Mouse (Mus musculus): ENCODE data around the gene Fam129c. TPM values are rescaled to one million over a fixed set of nuclear protein-coding genes. Genes with fewer than 3 reads are reported as not detected.
A peak's percentile ranks its signal among the peaks of the same experiment; 100 is the strongest.

Gene Fam129c
- polyA plus RNA-seq, 1 experiment from 2014 or later = 4.3 TPM

GRCm38 (mm10) chr8:71560765-71561164 is 36.7 kb upstream of the Fam129c start:
- H3K9me3 ChIP-seq (ENCODE audit: control insufficient read depth, low read length) = peaks cover 4% of the 10 kb centered on the region
- no peak overlapping the region for H3K4me2 ChIP-seq (ENCODE audit: low read depth, low read length, severe bottlenecking)
- H3K4me3 ChIP-seq (ENCODE audit: low read depth, low read length) = no peak overlapping the region
- DNase-seq (ENCODE audit: low spot score) (no peak), ATAC-seq (replicated peaks; ENCODE audit: low FRiP score) (no peak)
- 87% methylated on average over 5 of the region's 5 CpGs for whole genome bisulfite sequencing
- H3K9ac ChIP-seq (ENCODE audit: low read length) = no peak overlapping the region
- peaks cover 61% of the 10 kb centered on the region for H3K27me3 ChIP-seq (ENCODE audit: control insufficient read depth, insufficient read depth, low read length)
- H3K36me3 ChIP-seq (ENCODE audit: control insufficient read depth, insufficient read depth, low read length) = no peaks in the 10 kb centered on the region
- H3K27ac ChIP-seq (ENCODE audit: low read depth, low read length) = no peak overlapping the region
- peaks cover 9% of the 10 kb centered on the region; the same call in 1 of the 2 replicates for H3K4me1 ChIP-seq (replicated peaks; ENCODE audit: control insufficient read depth, insufficient read depth, low read length)

GRCm38 (mm10) chr8:71561401-71561800 is 36.0 kb upstream of the Fam129c start:
- Histone ChIP-seq H3K4me1 (replicated peaks; ENCODE audit: control insufficient read depth, insufficient read depth, low read length) (peaks cover 9% of the 10 kb centered on the region; the same call in 1 of the 2 replicates), H3K9me3 (ENCODE audit: control insufficient read depth, low read length) (peaks cover 4% of the 10 kb centered on the region), H3K27me3 (ENCODE audit: control insufficient read depth, insufficient read depth, low read length) (peaks cover 61% of the 10 kb centered on the region), H3K27ac (ENCODE audit: low read depth, low read length) (no peak overlapping the region), H3K36me3 (ENCODE audit: control insufficient read depth, insufficient read depth, low read length) (no peaks in the 10 kb centered on the region), H3K4me2 (ENCODE audit: low read depth, low read length, severe bottlenecking) (no peak overlapping the region), H3K9ac (ENCODE audit: low read length) (no peak overlapping the region), H3K4me3 (ENCODE audit: low read depth, low read length) (no peak overlapping the region)
- no peak; the same call in 1 of the 2 replicates for ATAC-seq (replicated peaks; ENCODE audit: low FRiP score)
- 3% methylated on average over 15 of the region's 15 CpGs for WGBS
- DNase-seq (ENCODE audit: low spot score) = peak; percentile 90

GRCm38 (mm10) chr8:71562751-71563150 is 34.7 kb upstream of the Fam129c start:
- WGBS = 1% methylated on average over 33 of the region's 33 CpGs
- Histone ChIP-seq H3K9me3 (ENCODE audit: control insufficient read depth, low read length) (peaks cover 4% of the 10 kb centered on the region), H3K4me1 (replicated peaks; ENCODE audit: control insufficient read depth, insufficient read depth, low read length) (peaks cover 9% of the 10 kb centered on the region; the same call in 1 of the 2 replicates), H3K4me3 (ENCODE audit: low read depth, low read length) (peak overlapping the region; percentile 14), H3K36me3 (ENCODE audit: control insufficient read depth, insufficient read depth, low read length) (no peaks in the 10 kb centered on the region), H3K27ac (ENCODE audit: low read depth, low read length) (no peak overlapping the region), H3K27me3 (ENCODE audit: control insufficient read depth, insufficient read depth, low read length) (peaks cover 50% of the 10 kb centered on the region), H3K4me2 (ENCODE audit: low read depth, low read length, severe bottlenecking) (peak overlapping the region; percentile 31; the same call in 1 of the 2 replicates), H3K9ac (ENCODE audit: low read length) (no peak overlapping the region)
- peak; percentile 51; the same call in 1 of the 2 replicates for ATAC-seq (replicated peaks; ENCODE audit: low FRiP score)
- peak; percentile 86 for DNase-seq (ENCODE audit: low spot score)

- WGBS = 92% methylated on average over 4 of the region's 4 CpGs
- no peak overlapping the region for H3K4me2 ChIP-seq (ENCODE audit: low read depth, low read length, severe bottlenecking)
- H3K4me3 ChIP-seq (ENCODE audit: low read depth, low read length) = no peak overlapping the region
- DNase-seq (ENCODE audit: low spot score) (no peak), ATAC-seq (replicated peaks; ENCODE audit: low FRiP score) (no peak)
- no peak overlapping the region for H3K27ac ChIP-seq (ENCODE audit: low read depth, low read length)
- peaks cover 3% of the 10 kb centered on the region; the same call in 1 of the 2 replicates for H3K4me1 ChIP-seq (replicated peaks; ENCODE audit: control insufficient read depth, insufficient read depth, low read length)
- H3K9me3 ChIP-seq (ENCODE audit: control insufficient read depth, low read length) = peaks cover 4% of the 10 kb centered on the region
- H3K36me3 ChIP-seq (ENCODE audit: control insufficient read depth, insufficient read depth, low read length) = no peaks in the 10 kb centered on the region
- H3K9ac ChIP-seq (ENCODE audit: low read length) = no peak overlapping the region
- peaks cover 43% of the 10 kb centered on the region for H3K27me3 ChIP-seq (ENCODE audit: control insufficient read depth, insufficient read depth, low read length)
Observed at GRCm38 (mm10) chr8:71563992-71564391, 33.5 kb upstream of the Fam129c start.

- H3K4me2 ChIP-seq (ENCODE audit: low read depth, low read length, severe bottlenecking) = no peak within 1 kb of the TSS
- H3K36me3 ChIP-seq (ENCODE audit: control insufficient read depth, insufficient read depth, low read length) = no peaks in the 10 kb centered on the region
- 48% methylated on average over 3 of the region's 3 CpGs for WGBS
- peaks cover 21% of the 10 kb centered on the region for H3K27me3 ChIP-seq (ENCODE audit: control insufficient read depth, insufficient read depth, low read length)
- no peak for DNase-seq (ENCODE audit: low spot score)
- ATAC-seq (replicated peaks; ENCODE audit: low FRiP score) = no peak
- H3K27ac ChIP-seq (ENCODE audit: low read depth, low read length) = no peak within 1 kb of the TSS
- H3K4me1 ChIP-seq (replicated peaks; ENCODE audit: control insufficient read depth, insufficient read depth, low read length) = peaks cover 9% of the 10 kb centered on the region
- no peak within 1 kb of the TSS for H3K4me3 ChIP-seq (ENCODE audit: low read depth, low read length)
- no peak within 1 kb of the TSS for H3K9ac ChIP-seq (ENCODE audit: low read length)
- H3K9me3 ChIP-seq (ENCODE audit: control insufficient read depth, low read length) = peaks cover 4% of the 10 kb centered on the region
Observed at GRCm38 (mm10) chr8:71566501-71566900, 30.9 kb upstream of the Fam129c start, which contains the start of gene Nxnl1. Gene Nxnl1 (minus strand): TSS chr8:71566601.

- ATAC-seq (replicated peaks; ENCODE audit: low FRiP score) (no peak), DNase-seq (ENCODE audit: low spot score) (no peak)
- Histone ChIP-seq H3K4me2 (ENCODE audit: low read depth, low read length, severe bottlenecking) (no peak overlapping the region), H3K27me3 (ENCODE audit: control insufficient read depth, insufficient read depth, low read length) (peaks cover 10% of the 10 kb centered on the region), H3K4me1 (replicated peaks; ENCODE audit: control insufficient read depth, insufficient read depth, low read length) (peaks cover 8% of the 10 kb centered on the region), H3K27ac (ENCODE audit: low read depth, low read length) (no peak overlapping the region), H3K9ac (ENCODE audit: low read length) (no peak overlapping the region), H3K9me3 (ENCODE audit: control insufficient read depth, low read length) (peaks cover 4% of the 10 kb centered on the region), H3K4me3 (ENCODE audit: low read depth, low read length) (no peak overlapping the region), H3K36me3 (ENCODE audit: control insufficient read depth, insufficient read depth, low read length) (no peaks in the 10 kb centered on the region)
- 83% methylated on average over 7 of the region's 7 CpGs for WGBS
Observed at GRCm38 (mm10) chr8:71567587-71567986, 29.9 kb upstream of the Fam129c start.

GRCm38 (mm10) chr8:71568387-71568937 is 29.0 kb upstream of the Fam129c start, which contains the start of gene Slc27a1:
Gene Slc27a1 (plus strand): TSS chr8:71568882.
- peak within 1 kb of the TSS; percentile 57 for H3K9ac ChIP-seq (ENCODE audit: low read length)
- H3K27ac ChIP-seq (ENCODE audit: low read depth, low read length) = no peak within 1 kb of the TSS
- no peak for ATAC-seq (replicated peaks; ENCODE audit: low FRiP score)
- no peaks in the 10 kb centered on the region for H3K36me3 ChIP-seq (ENCODE audit: control insufficient read depth, insufficient read depth, low read length)
- H3K9me3 ChIP-seq (ENCODE audit: control insufficient read depth, low read length) = peaks cover 4% of the 10 kb centered on the region
- H3K4me3 ChIP-seq (ENCODE audit: low read depth, low read length) = peak within 1 kb of the TSS; percentile 63
- peaks cover 7% of the 10 kb centered on the region; the same call in 1 of the 2 replicates for H3K4me1 ChIP-seq (replicated peaks; ENCODE audit: control insufficient read depth, insufficient read depth, low read length)
- peak within 1 kb of the TSS; percentile 93 for H3K4me2 ChIP-seq (ENCODE audit: low read depth, low read length, severe bottlenecking)
- DNase-seq (ENCODE audit: low spot score) = no peak
- WGBS = 12% methylated on average over 13 of the region's 13 CpGs
- peaks cover 6% of the 10 kb centered on the region; the same call in 1 of the 2 replicates for H3K27me3 ChIP-seq (ENCODE audit: control insufficient read depth, insufficient read depth, low read length)

- DNase-seq (ENCODE audit: low spot score) = no peak
- Histone ChIP-seq H3K36me3 (ENCODE audit: control insufficient read depth, insufficient read depth, low read length) (no peaks in the 10 kb centered on the region), H3K9ac (ENCODE audit: low read length) (peak overlapping the region; percentile 57; the same call in 1 of the 2 replicates), H3K4me1 (replicated peaks; ENCODE audit: control insufficient read depth, insufficient read depth, low read length) (peaks cover 7% of the 10 kb centered on the region; the same call in 1 of the 2 replicates), H3K27ac (ENCODE audit: low read depth, low read length) (no peak overlapping the region), H3K9me3 (ENCODE audit: control insufficient read depth, low read length) (peaks cover 4% of the 10 kb centered on the region), H3K4me3 (ENCODE audit: low read depth, low read length) (peak overlapping the region; percentile 63), H3K4me2 (ENCODE audit: low read depth, low read length, severe bottlenecking) (peak overlapping the region; percentile 93), H3K27me3 (ENCODE audit: control insufficient read depth, insufficient read depth, low read length) (peaks cover 6% of the 10 kb centered on the region; the same call in 1 of the 2 replicates)
- no peak for ATAC-seq (replicated peaks; ENCODE audit: low FRiP score)
- WGBS = 17% methylated on average over 6 of the region's 6 CpGs
Observed at GRCm38 (mm10) chr8:71568941-71569340, 28.5 kb upstream of the Fam129c start.
